Mouse (Mus musculus) CH12.LX (cell line): ENCODE results near the gene Timp2. TPM values are rescaled to one million over a fixed set of nuclear protein-coding genes. Genes with fewer than 3 reads are reported as not detected.

Experiments used
- DNase-seq: peaks from one replicate; pipeline ENCODE4 v3.0.0-alpha.2; 2013; ENCODE audit errors: extremely low read depth
- H3K27ac ChIP-seq: 2 replicates; pipeline ENCODE4 v1.5.1; 2012; ENCODE audit warnings: low read depth, mild to moderate bottlenecking, control low read depth, moderate library complexity; ENCODE audit not compliant: insufficient read depth
- H3K27me3 ChIP-seq: replicated peaks from 2 replicates; pipeline ENCODE3; 2012; ENCODE audit warnings: inconsistent platforms
- H3K36me3 ChIP-seq, 2 experiments: replicated peaks in 1 of 2; 2 replicates each; pipeline versions ENCODE3 to v1.6.1; 2012; ENCODE audit warnings: inconsistent platforms in 1 of 2, low read length in 1 of 2, mild to moderate bottlenecking in 1 of 2, mixed read lengths in 1 of 2, moderate library complexity in 1 of 2; ENCODE audit not compliant: control insufficient read depth in 1 of 2, insufficient read depth in 1 of 2
- H3K4me1 ChIP-seq, 2 experiments: 2 replicates each; pipeline ENCODE4 v1.6.1; 2012; ENCODE audit warnings: inconsistent platforms in 1 of 2, moderate library complexity in 1 of 2; ENCODE audit not compliant: insufficient read depth in 2 of 2, control insufficient read depth in 1 of 2
- H3K4me2 ChIP-seq: 2 replicates; pipeline ENCODE4 v1.6.1; 2012; ENCODE audit warnings: low read depth, mild to moderate bottlenecking, control low read depth; ENCODE audit not compliant: poor library complexity, insufficient read depth, severe bottlenecking
- H3K4me3 ChIP-seq, 3 experiments: fragments of 150-350 bp in 1 of 3; sonication (generic) in 1 of 3; replicated peaks in 1 of 3; 2 replicates each; pipeline versions ENCODE3 to v1.5.1; 2011 to 2012; ENCODE audit warnings: low read depth in 2 of 3, low read length in 2 of 3, mild to moderate bottlenecking in 2 of 3, moderate library complexity in 2 of 3, control low read depth in 1 of 3, improper control_type of control experiment in 1 of 3, inconsistent platforms in 1 of 3, mixed read lengths in 1 of 3; ENCODE audit not compliant: poor library complexity in 1 of 3
- H3K79me2 ChIP-seq: replicated peaks from 2 replicates; pipeline ENCODE4 v1.6.1; 2012; ENCODE audit warnings: mild to moderate bottlenecking, moderate library complexity; ENCODE audit not compliant: control insufficient read depth, poor library complexity, insufficient read depth, severe bottlenecking; ENCODE audit errors: extremely low read depth
- H3K9ac ChIP-seq: 2 replicates; pipeline ENCODE4 v1.6.1; 2012; ENCODE audit warnings: low read depth, mild to moderate bottlenecking, control low read depth, moderate library complexity; ENCODE audit not compliant: insufficient read depth
- H3K9me3 ChIP-seq: replicated peaks from 2 replicates; pipeline ENCODE3; 2012; ENCODE audit warnings: low read length, inconsistent platforms, mixed read lengths
- BHLHE40 ChIP-seq: IDR thresholded peaks from 2 replicates; pipeline ENCODE4 v1.6.1; 2011; ENCODE audit warnings: mild to moderate bottlenecking, low read depth, low read length, improper control_type of control experiment
- CTCF ChIP-seq, 2 experiments: IDR thresholded peaks in 1 of 2; conservative IDR thresholded peaks in 1 of 2; 2 replicates each; pipeline ENCODE4 v1.5.1; 2011 to 2012; ENCODE audit warnings: low read depth in 2 of 2, low read length in 2 of 2, improper control_type of control experiment in 1 of 2, inconsistent platforms in 1 of 2, mild to moderate bottlenecking in 1 of 2, moderate library complexity in 1 of 2
- HCFC1 ChIP-seq: IDR thresholded peaks from 2 replicates; pipeline ENCODE4 v1.6.1; 2012; ENCODE audit warnings: low read depth, mild to moderate bottlenecking, inconsistent platforms, low read length, improper control_type of control experiment
- IRF4 ChIP-seq: IDR thresholded peaks from 2 replicates; pipeline ENCODE4 v1.6.1; 2014; ENCODE audit warnings: low read depth, mild to moderate bottlenecking, inconsistent platforms, low read length, improper control_type of control experiment
- JUN ChIP-seq: IDR thresholded peaks from 2 replicates; pipeline ENCODE4 v1.6.1; 2011; ENCODE audit warnings: low read depth, mild to moderate bottlenecking, low read length, improper control_type of control experiment, moderate library complexity; ENCODE audit not compliant: insufficient read depth
- JUND ChIP-seq: conservative IDR thresholded peaks from 2 replicates; pipeline ENCODE4 v1.6.1; 2011; ENCODE audit warnings: low read depth, low read length, improper control_type of control experiment
- KAT2A ChIP-seq: IDR thresholded peaks from 2 replicates; pipeline ENCODE4 v1.6.1; 2012; ENCODE audit warnings: low read length, improper control_type of control experiment, inconsistent platforms; ENCODE audit not compliant: insufficient replicate concordance
- MAFK ChIP-seq: IDR thresholded peaks from 2 replicates; pipeline ENCODE4 v1.6.1; 2011; ENCODE audit warnings: low read length, improper control_type of control experiment; ENCODE audit not compliant: insufficient replicate concordance
- MXI1 ChIP-seq: IDR thresholded peaks from 2 replicates; pipeline ENCODE4 v1.6.1; 2011; ENCODE audit warnings: mild to moderate bottlenecking, low read depth, low read length, improper control_type of control experiment
- NRF1 ChIP-seq: IDR thresholded peaks from 2 replicates; pipeline ENCODE4 v1.6.1; 2014; ENCODE audit warnings: low read depth, mild to moderate bottlenecking, inconsistent platforms, low read length, improper control_type of control experiment, moderate library complexity
- POLR2A ChIP-seq: IDR thresholded peaks from 2 replicates; pipeline ENCODE4 v1.6.1; 2011; ENCODE audit warnings: low read depth, mild to moderate bottlenecking, improper control_type of control experiment, low read length
- RAD21 ChIP-seq: IDR thresholded peaks from 2 replicates; pipeline ENCODE4 v1.6.1; 2011; ENCODE audit warnings: low read depth, mild to moderate bottlenecking, low read length, improper control_type of control experiment, moderate library complexity
- RCOR1 ChIP-seq: conservative IDR thresholded peaks from 2 replicates; pipeline ENCODE4 v1.6.1; 2012; ENCODE audit warnings: low read depth, mild to moderate bottlenecking, inconsistent platforms, low read length, improper control_type of control experiment
- SIN3A ChIP-seq: IDR thresholded peaks from 2 replicates; pipeline ENCODE4 v1.6.1; 2012; ENCODE audit warnings: low read length, improper control_type of control experiment, inconsistent platforms
- SMC3 ChIP-seq: IDR thresholded peaks from 2 replicates; pipeline ENCODE4 v1.6.1; 2011; ENCODE audit warnings: low read depth, low read length, improper control_type of control experiment
- TBP ChIP-seq: conservative IDR thresholded peaks from 2 replicates; pipeline ENCODE4 v1.6.1; 2011; ENCODE audit warnings: low read depth, low read length, improper control_type of control experiment
- TCF12 ChIP-seq: IDR thresholded peaks from 2 replicates; pipeline ENCODE4 v1.6.1; 2014; ENCODE audit warnings: low read depth, mild to moderate bottlenecking, inconsistent platforms, low read length, improper control_type of control experiment
- UBTF ChIP-seq: IDR thresholded peaks from 2 replicates; pipeline ENCODE4 v1.6.1; 2012; ENCODE audit warnings: low read depth, mild to moderate bottlenecking, inconsistent platforms, low read length, improper control_type of control experiment, moderate library complexity
- USF1 ChIP-seq: IDR thresholded peaks from 2 replicates; pipeline ENCODE4 v1.6.1; 2014; ENCODE audit warnings: low read depth, mild to moderate bottlenecking, inconsistent platforms, low read length, improper control_type of control experiment
- ZC3H11A ChIP-seq: IDR thresholded peaks from 2 replicates; pipeline ENCODE4 v1.6.1; 2012; ENCODE audit warnings: low read depth, mild to moderate bottlenecking, inconsistent platforms, low read length, improper control_type of control experiment
- ZKSCAN1 ChIP-seq: IDR thresholded peaks from 2 replicates; pipeline ENCODE4 v1.6.1; 2012; ENCODE audit warnings: low read depth, inconsistent platforms, low read length, improper control_type of control experiment, borderline replicate concordance
- ZMIZ1 ChIP-seq: IDR thresholded peaks from 2 replicates; pipeline ENCODE4 v1.6.1; 2012; ENCODE audit warnings: low read depth, mild to moderate bottlenecking, inconsistent platforms, low read length, improper control_type of control experiment
- ZNF384 ChIP-seq: IDR thresholded peaks from 2 replicates; pipeline ENCODE4 v1.6.1; 2012; ENCODE audit warnings: low read depth, low read length, improper control_type of control experiment, inconsistent platforms
- dilution Hi-C: fragments of 300-500 bp; cut with MboI; formaldehyde crosslinking; loops from 2 replicates; pipeline ENCODE4 v1.14.3; 2020; ENCODE audit warnings: low sequenced_read_pairs; ENCODE audit not compliant: extremely low pct_unique_long_range_greater_than_20kb, extremely low pct_ligation_motif_present
- in situ Hi-C: fragments of 300-500 bp; cut with MboI; formaldehyde crosslinking; loops from 3 replicates; pipeline ENCODE4 v1.14.3; 2019; ENCODE audit warnings: low sequenced_read_pairs, low pct_ligation_motif_present, low pct_unique_long_range_greater_than_20kb, mixed read lengths
- polyA plus RNA-seq: library from polyadenylated mRNA; unstranded; fragments of >175 nt; gene quantifications from 2 replicates; pipeline ENCODE4 v1.2.1, GENCODE M21; 2012; ENCODE audit warnings: low read depth; ENCODE audit not compliant: insufficient read length
- total RNA-seq, 2 experiments: library from RNA; depleted of rRNA; stranded (reverse); fragments of 300-350 nt in 1 of 2; fragments of >200 nt in 1 of 2; gene quantifications; 2 replicates each; pipeline ENCODE4 v1.2.3; 2012 to 2014

Timp2 gene
- total and polyA plus RNA-seq, 3 experiments, result 0.34 TPM; not detected in 2

GRCm38 (mm10) chr11:118347391-118347790, 8.1 kb downstream of the Timp2 start:
- no peak for DNase-seq
- TF ChIP-seq ZMIZ1 (no peak), KAT2A (no peak), IRF4 (no peak), POLR2A (no peak), HCFC1 (no peak), ZNF384 (no peak), ZC3H11A (no peak), SMC3 (no peak), USF1 (no peak), MXI1 (no peak), RAD21 (no peak), ZKSCAN1 (no peak), NRF1 (no peak), RCOR1 (no peak), JUND (no peak), SIN3A (no peak), BHLHE40 (no peak), CTCF (conservative IDR thresholded peaks at IDR 0.05 in 1 of 2, IDR thresholded peaks at IDR 0.05 in 1 of 2; ENCODE audit: low read depth in 2 of 2, low read length in 2 of 2) (no peak), JUN (no peak), TCF12 (no peak)
- TF ChIP-seq, all 38 proteins: peak for 0
- Histone ChIP-seq H3K27ac (no peak overlapping the region), H3K9ac (no peak overlapping the region), H3K79me2 (no peaks in the 10 kb centered on the region), H3K27me3 (no peaks in the 10 kb centered on the region), H3K9me3 (no peaks in the 10 kb centered on the region), H3K36me3 (no peaks in the 10 kb centered on the region), H3K4me3 (no peak overlapping the region), H3K4me2 (no peak overlapping the region), H3K4me1 (peaks cover 28 to 63% of the 10 kb centered on the region in 2 experiments)
- dilution Hi-C loops (no loop called here), in situ Hi-C loops (no loop called here)

- Histone ChIP-seq H3K9ac (no peak overlapping the region), H3K79me2 (no peaks in the 10 kb centered on the region), H3K27me3 (no peaks in the 10 kb centered on the region), H3K36me3 (no peaks in the 10 kb centered on the region), H3K9me3 (no peaks in the 10 kb centered on the region), H3K4me3 (no peak overlapping the region), H3K4me2 (no peak overlapping the region), H3K27ac (no peak overlapping the region), H3K4me1 (peaks cover 31 to 70% of the 10 kb centered on the region in 2 experiments)
- no peak for DNase-seq
- in situ Hi-C loops, result no loop called here
- TF ChIP-seq SMC3 (peak; percentile 24), MAFK (no peak), KAT2A (no peak), TBP (no peak), BHLHE40 (0 out of 2 replicates have a peak, but pooled peaks have one; percentile 25), RAD21 (peak; percentile 1), CTCF (conservative IDR thresholded peaks at IDR 0.05 in 1 of 2, IDR thresholded peaks at IDR 0.05 in 1 of 2; ENCODE audit: low read depth in 2 of 2, low read length in 2 of 2) (peak in 1 of 2 experiments; percentile 38; a peak in 2 of 4 replicates), SIN3A (no peak), UBTF (no peak)
- dilution Hi-C loops, result no loop called here
Measured at GRCm38 (mm10) chr11:118346395-118347096, 9.0 kb downstream of the Timp2 start.
